Mouse (Mus musculus): Measurements from ENCODE around the gene Tom1. TPM values are rescaled to one million over a fixed set of nuclear protein-coding genes. Genes with fewer than 3 reads are reported as not detected.
A peak's percentile ranks its signal among the peaks of the same experiment; 100 is the strongest.

Tom1 gene
- polyA plus RNA-seq, 1 experiment from 2014 or later: 14.4 TPM

- no peak overlapping the region for H3K9ac ChIP-seq (ENCODE audit: low read depth, low read length)
- H3K4me2 ChIP-seq (ENCODE audit: low read depth, low read length): peak overlapping the region; percentile 41
- H3K4me3 ChIP-seq (ENCODE audit: low read depth, low read length): peak overlapping the region; percentile 8; the same call in 1 of the 2 replicates
- peaks cover 22% of the 10 kb centered on the region for H3K27me3 ChIP-seq (ENCODE audit: control insufficient read depth, insufficient read depth, low read depth, low read length)
- peak overlapping the region; percentile 70 for H3K27ac ChIP-seq (ENCODE audit: low read length)
- WGBS (ENCODE audit: insufficient replicate concordance): 8% methylated on average over 6 of the region's 6 CpGs
- H3K9me3 ChIP-seq (replicated peaks; ENCODE audit: control insufficient read depth, low read length): no peaks in the 10 kb centered on the region
- peaks cover 20% of the 10 kb centered on the region for H3K4me1 ChIP-seq (ENCODE audit: control insufficient read depth, low read depth, low read length)
- no peaks in the 10 kb centered on the region for H3K36me3 ChIP-seq (ENCODE audit: control insufficient read depth, insufficient read depth)
- ATAC-seq (ENCODE audit: low read depth): peak; percentile 64
Observed at GRCm38 (mm10) chr8:75088989-75089881, 55.7 kb downstream of the Tom1 start.

GRCm38 (mm10) chr8:75090781-75091365 is 57.4 kb downstream of the Tom1 start:
- Histone ChIP-seq H3K9ac (ENCODE audit: low read depth, low read length) (no peak overlapping the region), H3K27me3 (ENCODE audit: control insufficient read depth, insufficient read depth, low read depth, low read length) (peaks cover 27% of the 10 kb centered on the region), H3K4me3 (ENCODE audit: low read depth, low read length) (no peak overlapping the region), H3K9me3 (replicated peaks; ENCODE audit: control insufficient read depth, low read length) (no peaks in the 10 kb centered on the region), H3K36me3 (ENCODE audit: control insufficient read depth, insufficient read depth) (no peaks in the 10 kb centered on the region), H3K4me2 (ENCODE audit: low read depth, low read length) (no peak overlapping the region), H3K27ac (ENCODE audit: low read length) (no peak overlapping the region), H3K4me1 (ENCODE audit: control insufficient read depth, low read depth, low read length) (peaks cover 12% of the 10 kb centered on the region)
- 55% methylated on average over 4 of the region's 4 CpGs for WGBS (ENCODE audit: insufficient replicate concordance)
- ATAC-seq (ENCODE audit: low read depth): no peak

- ATAC-seq (ENCODE audit: low read depth): peak; percentile 76
- 2% methylated on average over 36 of the region's 36 CpGs for WGBS (ENCODE audit: insufficient replicate concordance)
Observed at GRCm38 (mm10) chr8:75093399-75094156, 60.1 kb downstream of the Tom1 start, which contains the start of gene Hmox1. Gene Hmox1 (plus strand): TSS chr8:75093621.

GRCm38 (mm10) chr8:75102956-75103355 is 69.5 kb downstream of the Tom1 start:
- no peak for ATAC-seq (ENCODE audit: low read depth)
- H3K4me3 ChIP-seq (ENCODE audit: low read depth, low read length): no peak overlapping the region
- no peak overlapping the region for H3K9ac ChIP-seq (ENCODE audit: low read depth, low read length)
- H3K9me3 ChIP-seq (replicated peaks; ENCODE audit: control insufficient read depth, low read length): no peaks in the 10 kb centered on the region
- H3K4me2 ChIP-seq (ENCODE audit: low read depth, low read length): no peak overlapping the region
- H3K4me1 ChIP-seq (ENCODE audit: control insufficient read depth, low read depth, low read length): no peaks in the 10 kb centered on the region
- H3K36me3 ChIP-seq (ENCODE audit: control insufficient read depth, insufficient read depth): no peaks in the 10 kb centered on the region
- no peaks in the 10 kb centered on the region for H3K27me3 ChIP-seq (ENCODE audit: control insufficient read depth, insufficient read depth, low read depth, low read length)
- no peak overlapping the region for H3K27ac ChIP-seq (ENCODE audit: low read length)
- 74% methylated on average over 4 of the region's 4 CpGs for WGBS (ENCODE audit: insufficient replicate concordance)

More at GRCm38 (mm10) chr8:75093399-75094156, 60.1 kb downstream of the Tom1 start, which contains the start of gene Hmox1:
- peak within 1 kb of the TSS; percentile 48 for H3K9ac ChIP-seq (ENCODE audit: low read depth, low read length)
- H3K9me3 ChIP-seq (replicated peaks; ENCODE audit: control insufficient read depth, low read length): no peaks in the 10 kb centered on the region
- peak within 1 kb of the TSS; percentile 54 for H3K4me2 ChIP-seq (ENCODE audit: low read depth, low read length)
- peaks cover 12% of the 10 kb centered on the region for H3K4me1 ChIP-seq (ENCODE audit: control insufficient read depth, low read depth, low read length)
- peak within 1 kb of the TSS; percentile 64 for H3K4me3 ChIP-seq (ENCODE audit: low read depth, low read length)
- H3K27ac ChIP-seq (ENCODE audit: low read length): peak within 1 kb of the TSS; percentile 18; the same call in 1 of the 2 replicates
- H3K27me3 ChIP-seq (ENCODE audit: control insufficient read depth, insufficient read depth, low read depth, low read length): peaks cover 27% of the 10 kb centered on the region
- no peaks in the 10 kb centered on the region for H3K36me3 ChIP-seq (ENCODE audit: control insufficient read depth, insufficient read depth)

GRCm38 (mm10) chr8:75103376-75103878 is 69.9 kb downstream of the Tom1 start:
- Histone ChIP-seq H3K4me3 (ENCODE audit: low read depth, low read length) (no peak overlapping the region), H3K9me3 (replicated peaks; ENCODE audit: control insufficient read depth, low read length) (no peaks in the 10 kb centered on the region), H3K4me2 (ENCODE audit: low read depth, low read length) (no peak overlapping the region), H3K27ac (ENCODE audit: low read length) (no peak overlapping the region), H3K9ac (ENCODE audit: low read depth, low read length) (no peak overlapping the region), H3K27me3 (ENCODE audit: control insufficient read depth, insufficient read depth, low read depth, low read length) (no peaks in the 10 kb centered on the region), H3K36me3 (ENCODE audit: control insufficient read depth, insufficient read depth) (no peaks in the 10 kb centered on the region), H3K4me1 (ENCODE audit: control insufficient read depth, low read depth, low read length) (no peaks in the 10 kb centered on the region; the same call in 1 of the 2 replicates)
- 45% methylated on average over 8 of the region's 8 CpGs for WGBS (ENCODE audit: insufficient replicate concordance)
- ATAC-seq (ENCODE audit: low read depth): no peak

GRCm38 (mm10) chr8:75108527-75109235 is 75.2 kb downstream of the Tom1 start:
- WGBS (ENCODE audit: insufficient replicate concordance): under 1% methylated on average over 9 of the region's 9 CpGs

GRCm38 (mm10) chr8:75109236-75109967 is 75.9 kb downstream of the Tom1 start, which contains the start of gene Mcm5:
Gene Mcm5 (plus strand): TSS chr8:75109569.
- H3K4me1 ChIP-seq (ENCODE audit: control insufficient read depth, low read depth, low read length): peaks cover 18% of the 10 kb centered on the region
- WGBS (ENCODE audit: insufficient replicate concordance): under 1% methylated on average over 59 of the region's 59 CpGs
- H3K27ac ChIP-seq (ENCODE audit: low read length): peak within 1 kb of the TSS; percentile 79
- peaks cover 33% of the 10 kb centered on the region for H3K36me3 ChIP-seq (ENCODE audit: control insufficient read depth, insufficient read depth)
- H3K9ac ChIP-seq (ENCODE audit: low read depth, low read length): peak within 1 kb of the TSS; percentile 83
- H3K4me2 ChIP-seq (ENCODE audit: low read depth, low read length): peak within 1 kb of the TSS; percentile 65
- no peaks in the 10 kb centered on the region for H3K27me3 ChIP-seq (ENCODE audit: control insufficient read depth, insufficient read depth, low read depth, low read length)
- peak within 1 kb of the TSS; percentile 82 for H3K4me3 ChIP-seq (ENCODE audit: low read depth, low read length)
- no peaks in the 10 kb centered on the region for H3K9me3 ChIP-seq (replicated peaks; ENCODE audit: control insufficient read depth, low read length)
- ATAC-seq (ENCODE audit: low read depth): peak; percentile 98

More at GRCm38 (mm10) chr8:75108527-75109235, 75.2 kb downstream of the Tom1 start:
- peaks cover 18% of the 10 kb centered on the region for H3K4me1 ChIP-seq (ENCODE audit: control insufficient read depth, low read depth, low read length)
- ATAC-seq (ENCODE audit: low read depth): peak; percentile 74
- H3K9ac ChIP-seq (ENCODE audit: low read depth, low read length): peak overlapping the region; percentile 83
- H3K36me3 ChIP-seq (ENCODE audit: control insufficient read depth, insufficient read depth): peaks cover 25% of the 10 kb centered on the region
- H3K27me3 ChIP-seq (ENCODE audit: control insufficient read depth, insufficient read depth, low read depth, low read length): no peaks in the 10 kb centered on the region
- peak overlapping the region; percentile 82 for H3K4me3 ChIP-seq (ENCODE audit: low read depth, low read length)
- no peaks in the 10 kb centered on the region for H3K9me3 ChIP-seq (replicated peaks; ENCODE audit: control insufficient read depth, low read length)
- peak overlapping the region; percentile 65 for H3K4me2 ChIP-seq (ENCODE audit: low read depth, low read length)
- H3K27ac ChIP-seq (ENCODE audit: low read length): peak overlapping the region; percentile 79

Measured in liver, embryonic 16.5 days (tissue).